Mouse (Mus musculus) cortical plate, adult 2 months (tissue): Measurements from ENCODE around the gene Anp32e. TPM values are rescaled to one million over a fixed set of nuclear protein-coding genes. Genes with fewer than 3 reads are reported as not detected.
"Not testable (repeated sequence)": the region's sequence is repeated elsewhere in the genome, so short reads cannot be mapped to it uniquely, and the experiment has no call there.

Source experiments
- H3K27ac ChIP-seq: fragments of 200-500 bp; 2 replicates; pipeline ENCODE4 v1.5.1; 2012; ENCODE audit warnings: low read length, control low read depth, inconsistent platforms; ENCODE audit not compliant: insufficient read depth
- H3K4me1 ChIP-seq: fragments of 200-500 bp; 2 replicates; pipeline ENCODE4 v1.6.1; 2011; ENCODE audit warnings: low read length; ENCODE audit not compliant: control insufficient read depth, insufficient read depth
- H3K4me3 ChIP-seq: fragments of 200-500 bp; 2 replicates; pipeline ENCODE4 v1.5.1; 2011; ENCODE audit warnings: mild to moderate bottlenecking, low read length, control low read depth; ENCODE audit not compliant: insufficient read depth
- CTCF ChIP-seq: fragments of 200-500 bp; IDR thresholded peaks from 2 replicates; pipeline ENCODE4 v1.5.1; 2011; ENCODE audit warnings: mild to moderate bottlenecking, control low read depth, low read length; ENCODE audit not compliant: insufficient read depth; ENCODE audit errors: extremely low read depth
- POLR2A ChIP-seq: fragments of 200-500 bp; IDR thresholded peaks from 2 replicates; pipeline ENCODE4 v1.6.1; 2011; ENCODE audit warnings: mild to moderate bottlenecking, low read length, control low read depth; ENCODE audit not compliant: insufficient read depth; ENCODE audit errors: extremely low read depth
- polyA plus RNA-seq: library from polyadenylated mRNA; depleted of rRNA; stranded (reverse); fragments of >200 nt; gene quantifications from 2 replicates; pipeline ENCODE4 v1.2.3, GENCODE M21; 2012

The Anp32e gene
- polyA plus RNA-seq, 1 experiment = 69.8 TPM

- Histone ChIP-seq H3K27ac (no peak overlapping the region), H3K4me3 (no peak overlapping the region), H3K4me1 (no peaks in the 10 kb centered on the region)
- TF ChIP-seq POLR2A (no peak), CTCF (no peak)
These were observed 9.2 kb downstream of the Anp32e start for GRCm38 (mm10) chr3:95938217-95938616.

GRCm38 (mm10) chr3:95938835-95939234 is 9.8 kb downstream of the Anp32e start:
- no peak overlapping the region for H3K4me3 ChIP-seq
- H3K27ac ChIP-seq = no peak overlapping the region
- H3K4me1 ChIP-seq = no peaks in the 10 kb centered on the region
- TF ChIP-seq CTCF = 0 out of 2 replicates have a peak, but pooled peaks have one; percentile 10
- no peak for TF ChIP-seq POLR2A

DNA sequence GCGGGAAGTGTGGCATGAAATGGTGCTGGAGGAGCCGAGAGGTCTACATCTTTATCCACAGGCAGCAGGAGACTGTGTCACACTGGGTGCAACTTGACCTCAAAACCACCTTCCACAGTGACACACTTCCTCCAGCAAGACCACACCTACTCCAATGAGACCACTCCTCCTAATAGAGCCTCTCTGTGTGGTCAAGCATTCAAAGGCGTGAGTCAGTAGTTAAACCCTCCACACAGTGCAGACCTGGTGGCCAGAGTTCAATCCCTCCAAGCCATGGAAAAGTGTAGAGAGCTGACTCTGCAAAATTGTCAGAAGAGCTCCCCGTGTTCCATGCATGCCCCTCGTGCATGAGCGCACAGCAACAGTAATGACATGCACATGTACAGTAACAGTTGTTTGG is 13.7 kb downstream of the Anp32e start:
- H3K27ac ChIP-seq = no peak overlapping the region
- H3K4me3 ChIP-seq = no peak overlapping the region
- TF ChIP-seq CTCF (no peak), POLR2A (no peak)
- H3K4me1 ChIP-seq = no peaks in the 10 kb centered on the region

GRCm38 (mm10) chr3:95943226-95943625 is 14.2 kb downstream of the Anp32e start:
- H3K27ac ChIP-seq = no peak overlapping the region
- H3K4me3 ChIP-seq = no peak overlapping the region
- no peaks in the 10 kb centered on the region for H3K4me1 ChIP-seq
- no peak for TF ChIP-seq POLR2A
- no peak for TF ChIP-seq CTCF

DNA sequence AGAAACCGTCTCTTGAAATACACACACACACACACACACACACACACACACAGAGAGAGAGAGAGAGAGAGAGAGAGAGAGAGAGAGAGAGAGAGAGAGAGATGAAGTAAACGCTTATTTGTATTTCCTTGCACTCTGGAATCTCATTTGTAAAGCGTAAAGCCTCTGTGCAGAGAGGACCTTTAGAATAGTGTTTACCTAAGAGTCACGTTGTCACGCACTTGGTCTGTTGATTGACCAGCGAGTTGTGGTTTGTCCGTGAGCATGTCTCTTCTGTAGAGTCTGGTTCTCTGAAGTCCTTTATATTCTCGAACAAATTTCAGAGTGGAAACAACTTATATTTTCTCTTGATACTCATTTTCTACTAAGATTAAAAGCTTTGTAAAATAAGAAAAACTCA is 15.7 kb downstream of the Anp32e start:
- H3K4me3 ChIP-seq = no peak overlapping the region
- no peak for TF ChIP-seq POLR2A
- no peak for TF ChIP-seq CTCF
- no peak overlapping the region for H3K27ac ChIP-seq
- no peaks in the 10 kb centered on the region for H3K4me1 ChIP-seq

- TF ChIP-seq POLR2A (no peak), CTCF (no peak)
- H3K27ac ChIP-seq = no peak overlapping the region
- H3K4me3 ChIP-seq = no peak overlapping the region
- no peaks in the 10 kb centered on the region for H3K4me1 ChIP-seq
These were observed 16.7 kb downstream of the Anp32e start for GRCm38 (mm10) chr3:95945731-95946240.

GRCm38 (mm10) chr3:95948325-95948724 is 19.3 kb downstream of the Anp32e start:
- TF ChIP-seq CTCF (no peak), POLR2A (no peak)
- no peak overlapping the region for H3K27ac ChIP-seq
- no peak overlapping the region for H3K4me3 ChIP-seq
- H3K4me1 ChIP-seq = no peaks in the 10 kb centered on the region

GRCm38 (mm10) chr3:95950763-95951551 is 21.9 kb downstream of the Anp32e start:
- Histone ChIP-seq H3K27ac (peak overlapping the region; percentile 79), H3K4me3 (peak overlapping the region; percentile 49), H3K4me1 (no peaks in the 10 kb centered on the region)
- TF ChIP-seq CTCF = no peak
- TF ChIP-seq POLR2A = peak; percentile 91

DNA sequence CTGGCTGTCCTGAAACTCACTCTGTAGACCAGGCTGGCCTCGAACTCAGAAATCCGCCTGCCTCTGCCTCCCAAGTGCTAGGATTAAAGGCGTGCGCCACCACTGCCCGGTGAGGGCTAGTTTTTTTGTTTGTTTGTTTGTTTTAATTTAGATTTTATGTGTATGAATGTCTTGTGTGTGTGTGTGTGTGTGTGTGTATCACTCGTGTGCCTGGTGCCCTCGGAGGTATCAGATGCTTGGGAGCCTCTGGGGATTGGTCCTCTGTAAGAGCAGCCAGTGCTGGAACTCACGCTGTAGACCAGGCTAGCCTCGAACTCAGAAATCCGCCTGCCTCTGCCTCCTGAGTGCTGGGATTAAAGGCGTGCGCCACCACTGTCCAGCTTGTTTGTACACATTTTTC is 22.5 kb downstream of the Anp32e start:
- H3K27ac ChIP-seq = peak overlapping the region; percentile 79
- not testable (repeated sequence) for H3K4me1 ChIP-seq
- peak overlapping the region; percentile 49 for H3K4me3 ChIP-seq

DNA sequence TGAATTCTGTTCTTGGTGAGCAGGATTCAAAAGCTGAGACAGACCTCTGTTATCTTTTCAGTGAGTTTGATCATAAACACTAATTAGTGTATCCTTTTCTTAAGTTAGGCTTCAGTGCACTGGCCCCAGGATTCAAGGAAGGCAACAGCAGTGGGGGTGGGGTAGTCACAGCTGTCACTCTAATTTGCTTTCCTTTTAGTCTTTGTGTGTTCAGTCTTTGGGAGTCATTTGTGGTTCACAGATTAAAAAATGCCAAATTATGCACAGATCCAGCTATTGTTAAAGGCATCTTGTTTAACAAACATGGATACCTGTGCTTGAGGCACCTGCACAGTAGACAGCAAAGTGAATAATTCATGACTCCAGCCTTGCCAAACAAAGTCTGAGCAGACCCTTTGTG is 24.0 kb downstream of the Anp32e start:
- peaks cover 3% of the 10 kb centered on the region; the same call in 1 of the 2 replicates for H3K4me1 ChIP-seq
- no peak overlapping the region for H3K27ac ChIP-seq
- H3K4me3 ChIP-seq = no peak overlapping the region
- TF ChIP-seq CTCF (no peak), POLR2A (no peak)

DNA sequence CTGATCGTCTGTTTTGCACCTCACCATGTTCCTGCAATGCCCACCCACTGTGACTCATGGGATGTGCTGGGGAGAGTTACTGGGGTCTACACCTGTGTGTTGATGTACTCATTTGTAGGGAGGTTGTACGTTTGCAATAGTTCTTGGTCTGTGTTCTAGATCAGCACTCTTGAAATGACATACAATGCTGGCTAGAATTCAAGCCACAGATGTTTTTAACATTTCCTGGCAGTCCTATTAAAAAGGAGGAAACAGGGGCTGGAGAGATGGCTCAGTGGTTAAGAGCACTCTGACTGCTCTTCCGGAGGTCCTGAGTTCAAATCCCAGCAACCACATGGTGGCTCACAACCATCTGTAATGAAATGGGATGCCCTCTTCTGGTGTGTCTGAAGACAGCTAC is 24.5 kb downstream of the Anp32e start:
- no peak for TF ChIP-seq POLR2A
- no peak for TF ChIP-seq CTCF
- no peak overlapping the region for H3K4me3 ChIP-seq
- H3K4me1 ChIP-seq = peaks cover 3% of the 10 kb centered on the region; the same call in 1 of the 2 replicates
- H3K27ac ChIP-seq = no peak overlapping the region

- H3K27ac ChIP-seq, H3K4me1 ChIP-seq, H3K4me3 ChIP-seq: not testable (repeated sequence)
These were observed 25.7 kb downstream of the Anp32e start for GRCm38 (mm10) chr3:95954648-95955173.
